Mouse (Mus musculus) spleen, embryonic (tissue): ENCODE measurements around the gene Ankfy1.
"Not testable (repeated sequence)": the region's sequence is repeated elsewhere in the genome, so short reads cannot be mapped to it uniquely, and the experiment has no call there.

Experiments used
- CTCF ChIA-PET: fragments of 350-600 bp; sonication (Branson Sonifier 250); formaldehyde crosslinking; loops from one replicate; lab custom pipeline; 2022; lab: Charles Lee

The Ankfy1 gene

DNA sequence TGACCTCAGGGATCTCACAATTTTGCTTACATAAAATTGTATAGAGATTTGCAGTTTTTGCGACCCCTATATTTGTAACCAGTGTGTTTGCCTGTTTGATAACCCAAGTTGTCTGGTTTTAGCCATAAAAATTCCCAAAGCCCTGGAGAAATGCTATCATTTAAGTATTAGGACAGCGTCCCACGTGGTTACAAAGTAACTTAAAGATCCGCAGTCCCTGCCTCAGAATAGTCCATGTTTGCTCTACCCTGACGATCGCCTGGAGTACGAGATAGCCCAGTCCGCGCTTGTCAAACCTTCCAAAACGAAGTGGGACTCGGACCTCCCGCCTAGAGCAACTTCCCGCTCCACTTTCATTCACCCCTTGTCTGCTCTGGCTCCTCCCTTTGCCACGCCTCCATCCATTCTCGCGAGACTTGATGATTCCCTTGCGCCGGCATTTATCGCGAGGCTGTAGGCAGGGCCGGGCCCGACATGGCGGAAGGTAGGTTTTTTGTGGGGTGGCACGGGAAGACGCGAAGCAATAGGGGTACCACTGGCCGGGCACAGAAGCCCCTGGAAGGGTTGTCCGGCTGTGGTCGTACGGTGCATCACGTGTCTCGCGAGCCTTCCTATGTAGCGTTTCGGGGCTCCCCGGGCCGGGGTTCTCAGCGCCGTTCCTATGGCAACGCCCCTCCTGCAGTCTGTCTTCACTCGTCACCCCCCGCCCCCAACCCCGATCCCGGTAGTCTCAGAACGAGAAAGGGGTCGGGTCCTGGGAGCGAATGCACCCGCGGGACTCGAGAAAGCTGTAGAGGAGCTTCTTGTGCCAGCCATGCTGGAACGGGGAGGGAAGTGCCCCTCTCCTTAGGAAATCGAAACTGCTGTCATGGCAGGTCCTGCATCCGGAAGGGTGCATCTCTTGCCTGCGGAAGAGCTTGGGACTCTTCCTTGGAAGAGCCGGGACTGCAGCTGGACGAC, at the start of gene Ankfy1:
Ankfy1 (plus strand) TSS at position 456 of the 960 bp plus-strand sequence.
- CTCF ChIA-PET: no interaction called here

DNA sequence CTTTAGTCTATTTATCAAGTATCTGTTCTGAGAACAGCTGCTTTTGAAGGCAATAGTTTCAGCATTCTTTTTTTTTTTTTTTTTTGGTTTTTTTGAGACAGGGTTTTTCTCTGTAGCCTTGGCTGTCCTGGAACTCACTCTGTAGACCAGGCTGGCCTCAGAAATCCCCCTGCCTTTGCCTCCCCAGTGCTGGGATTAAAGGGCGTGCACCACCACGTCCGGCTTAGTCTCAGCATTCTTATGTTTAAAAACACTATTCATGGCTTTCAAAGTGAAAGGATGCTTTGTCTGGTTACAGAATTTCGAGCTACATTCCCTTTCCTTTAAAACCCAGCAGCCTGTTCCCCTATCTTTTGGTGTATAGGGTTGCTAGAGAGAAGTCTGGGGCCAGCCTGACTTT, 47.1 kb upstream of the Ankfy1 start:
- CTCF ChIA-PET: interaction anchor here (0.6 kb wide), 1 partner anchor 442 kb away, joined by 6 read pairs; no protein-coding TSS in a partner anchor

DNA sequence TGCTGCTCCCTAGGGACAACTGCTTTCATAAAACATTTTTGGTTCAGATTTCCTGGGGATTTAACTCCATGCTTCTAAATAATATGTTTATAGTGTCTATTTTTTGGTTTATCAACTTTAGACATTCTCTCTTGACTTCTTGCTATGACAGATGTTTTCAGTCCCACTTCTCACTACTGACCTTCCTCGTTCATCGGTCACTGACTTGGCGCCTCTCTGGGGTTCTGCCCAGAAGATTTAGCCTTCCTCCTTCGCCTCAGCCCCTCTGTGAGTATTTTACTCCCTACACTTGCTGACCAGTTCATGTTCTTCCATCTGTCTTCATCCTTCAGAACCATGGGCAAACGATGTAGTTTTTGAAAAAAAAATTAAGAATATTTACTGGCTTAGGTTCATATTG, 44.4 kb upstream of the Ankfy1 start:
- CTCF ChIA-PET: no interaction called here

DNA sequence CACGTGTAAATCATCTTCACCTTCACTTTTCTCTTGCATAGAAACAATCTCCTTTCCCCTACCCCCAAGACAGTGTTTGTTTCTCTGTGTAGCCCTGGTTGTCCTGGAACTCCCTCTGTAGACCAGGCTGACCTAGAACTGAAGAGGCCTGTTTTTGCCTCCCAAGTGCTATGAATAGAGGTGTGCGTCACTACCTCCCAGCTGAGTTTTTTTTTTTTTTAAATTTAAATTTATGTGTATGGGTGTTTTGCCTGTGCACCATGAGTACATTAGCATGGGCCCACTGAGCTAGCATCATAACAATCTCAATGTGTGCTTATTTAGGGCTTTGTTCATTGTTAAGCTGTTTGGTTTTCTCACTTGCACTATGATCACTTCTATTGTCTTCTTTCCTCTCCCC, 39.5 kb upstream of the Ankfy1 start:
- CTCF ChIA-PET: no interaction called here

DNA sequence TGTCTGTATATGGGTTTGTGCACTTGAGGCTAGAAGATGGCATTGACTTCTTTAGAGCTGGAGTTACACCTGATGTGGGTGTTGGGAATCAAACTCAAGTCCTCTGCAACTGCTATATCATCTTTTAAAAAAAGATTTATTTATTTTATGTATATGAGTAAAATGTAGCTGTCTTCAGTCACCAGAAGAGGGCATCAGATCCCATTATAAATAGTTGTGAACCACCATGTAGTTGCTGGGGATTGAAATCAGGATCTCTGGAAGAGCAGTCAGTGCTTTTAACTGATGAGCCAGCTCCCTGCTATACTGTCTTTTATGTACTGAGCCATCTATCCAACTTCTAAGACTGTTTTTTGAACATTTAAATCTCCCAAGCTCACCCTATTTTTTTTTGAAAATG, 29.9 kb upstream of the Ankfy1 start:
- CTCF ChIA-PET: no interaction called here

DNA sequence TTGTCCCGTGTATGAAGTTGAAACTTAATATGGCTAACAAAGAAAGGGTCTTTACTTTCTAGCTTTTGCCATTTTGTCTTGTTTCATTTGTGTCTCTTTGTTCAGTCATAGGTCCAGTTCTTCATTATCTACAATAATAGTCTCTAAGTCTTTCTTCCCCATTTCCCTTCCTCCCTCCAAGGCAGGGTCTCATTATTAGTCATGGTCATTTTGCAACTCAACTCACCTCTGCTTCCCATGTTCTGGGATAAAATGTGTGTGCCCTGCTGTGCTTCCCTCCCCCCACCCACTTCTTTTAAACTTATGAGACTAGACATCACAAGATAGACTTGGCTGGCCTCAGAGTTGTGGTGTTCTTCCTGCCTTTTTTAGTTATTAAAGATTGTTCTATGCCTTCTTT, 29.4 kb upstream of the Ankfy1 start:
- CTCF ChIA-PET: no interaction called here

DNA sequence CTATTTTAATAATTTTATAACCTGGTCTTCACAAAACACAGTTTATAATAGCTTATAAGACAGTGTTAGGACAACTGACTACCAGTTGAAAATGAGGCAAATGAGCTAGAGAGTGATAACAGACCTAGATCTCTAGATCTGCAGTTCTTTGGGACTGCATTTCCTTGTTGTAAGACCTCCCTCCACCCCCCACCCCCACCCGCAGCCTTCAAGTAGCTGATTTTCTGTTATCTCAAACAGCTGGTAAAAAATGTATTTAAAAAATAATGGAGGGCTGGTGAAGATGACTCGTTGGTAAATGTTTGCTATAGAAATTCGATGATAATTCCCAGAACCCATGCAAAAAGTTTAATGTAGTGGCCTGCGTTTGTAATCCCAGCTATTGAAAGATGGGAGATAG, 25.2 kb upstream of the Ankfy1 start:
- CTCF ChIA-PET: no interaction called here

DNA sequence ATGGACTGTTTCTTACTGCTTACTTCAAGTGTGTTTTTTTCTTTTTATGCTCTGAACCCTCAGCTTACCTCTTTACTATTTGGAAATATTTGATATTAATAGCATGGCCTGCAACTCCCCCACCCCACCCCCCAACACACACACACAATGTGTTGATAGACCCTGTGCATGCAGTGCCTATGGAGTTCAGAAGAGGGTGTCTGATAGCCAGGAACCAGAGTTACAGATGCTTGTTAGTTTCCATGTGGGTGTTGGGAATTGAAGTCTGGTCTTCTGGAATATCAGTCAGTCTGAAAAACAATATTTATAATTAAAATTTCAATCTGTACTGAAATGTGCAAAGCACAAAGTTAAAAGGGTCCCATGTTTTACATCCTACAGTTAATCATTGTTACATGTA, 19.2 kb upstream of the Ankfy1 start:
- CTCF ChIA-PET: no interaction called here

DNA sequence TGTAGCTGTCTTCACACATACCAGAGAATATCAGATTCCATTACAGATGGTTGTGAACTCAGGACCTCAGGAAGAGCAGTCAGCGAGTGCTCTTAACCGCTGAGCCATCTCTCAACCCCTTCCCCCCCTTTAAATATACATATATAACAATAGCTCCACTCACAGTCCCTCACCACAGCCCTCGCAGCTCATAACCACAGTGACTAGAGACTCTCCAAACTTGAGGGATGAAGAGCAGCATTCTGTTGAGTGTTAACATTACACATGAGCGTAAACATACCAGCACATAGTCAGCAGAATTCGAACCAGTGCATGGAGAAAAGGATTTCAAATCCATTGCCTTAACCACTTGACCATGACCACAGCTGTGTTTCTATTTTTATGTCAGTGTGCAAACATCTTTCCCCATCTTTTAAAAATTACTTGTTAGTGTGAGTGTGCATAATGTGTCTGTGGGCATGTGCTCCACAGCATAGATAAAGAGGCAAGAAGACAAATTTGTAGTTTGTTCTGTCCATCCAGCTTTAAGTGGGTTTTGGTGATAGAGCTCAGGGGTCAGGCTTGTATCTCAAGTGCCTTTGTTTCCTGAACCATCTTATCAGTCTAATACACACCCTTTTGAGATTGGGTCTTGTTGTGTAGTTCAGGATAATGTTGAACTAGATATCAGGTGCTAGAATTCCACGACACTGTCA, 18.4 kb upstream of the Ankfy1 start:
- CTCF ChIA-PET: interaction anchor here (0.7 kb wide), 1 partner anchor 45 kb away, joined by 9 read pairs; no protein-coding TSS in a partner anchor

DNA sequence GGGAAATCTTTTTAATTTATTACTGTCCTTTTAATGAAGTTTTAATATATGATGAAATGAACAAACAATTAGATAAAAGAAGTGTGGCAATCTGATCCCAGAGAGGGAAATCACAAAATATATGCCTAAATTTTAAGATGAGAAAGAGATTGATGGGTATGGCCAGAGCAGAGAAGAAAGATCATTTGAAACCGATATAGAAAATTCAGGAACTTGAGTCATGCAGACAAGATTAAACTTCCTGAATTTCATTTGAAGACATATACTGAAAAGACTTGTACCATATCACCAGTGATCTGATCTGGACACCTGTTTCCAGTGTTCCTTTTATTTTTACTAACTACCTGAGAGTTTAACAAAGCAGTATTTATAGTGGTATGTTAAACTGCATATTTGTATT, 17.4 kb upstream of the Ankfy1 start:
- CTCF ChIA-PET: no interaction called here

DNA sequence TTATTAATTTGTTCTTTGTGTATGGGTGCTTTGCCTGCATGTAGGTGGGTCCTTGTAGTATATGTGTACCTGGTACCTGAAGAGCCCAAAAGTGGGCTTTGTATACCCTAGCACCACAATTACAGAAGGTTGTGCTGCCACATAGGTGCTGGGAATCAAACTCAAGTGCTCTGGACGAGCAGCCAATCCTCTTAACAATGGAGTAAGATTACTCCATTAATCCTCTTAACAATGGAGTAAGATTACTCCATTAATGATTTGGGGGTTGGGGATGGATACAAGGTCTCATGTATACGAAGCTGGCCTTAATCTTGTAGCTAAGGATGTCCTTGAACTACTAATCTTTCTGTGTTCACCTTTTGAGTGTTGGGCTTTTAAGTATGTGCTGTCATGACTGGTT, 14.5 kb upstream of the Ankfy1 start:
- CTCF ChIA-PET: no interaction called here

DNA sequence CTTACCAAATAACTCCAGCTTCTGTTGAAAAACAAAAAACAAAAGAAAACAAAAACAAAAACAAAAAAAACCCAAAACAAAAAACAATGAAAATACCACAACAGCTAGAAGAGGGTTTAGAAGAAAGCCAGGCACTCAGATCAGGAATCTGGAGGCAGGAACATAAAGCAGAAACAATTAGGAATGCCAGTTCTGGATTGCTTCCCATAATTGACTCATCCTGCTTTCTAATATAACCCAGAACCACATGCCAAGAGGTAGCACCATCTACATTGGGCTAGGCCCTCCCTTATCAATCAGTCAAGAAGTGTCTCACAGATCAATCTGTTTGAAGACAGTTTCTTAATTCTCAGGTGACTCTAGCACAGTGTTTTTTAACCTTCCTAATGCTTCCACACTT, 9.1 kb upstream of the Ankfy1 start:
- CTCF ChIA-PET: no interaction called here

DNA sequence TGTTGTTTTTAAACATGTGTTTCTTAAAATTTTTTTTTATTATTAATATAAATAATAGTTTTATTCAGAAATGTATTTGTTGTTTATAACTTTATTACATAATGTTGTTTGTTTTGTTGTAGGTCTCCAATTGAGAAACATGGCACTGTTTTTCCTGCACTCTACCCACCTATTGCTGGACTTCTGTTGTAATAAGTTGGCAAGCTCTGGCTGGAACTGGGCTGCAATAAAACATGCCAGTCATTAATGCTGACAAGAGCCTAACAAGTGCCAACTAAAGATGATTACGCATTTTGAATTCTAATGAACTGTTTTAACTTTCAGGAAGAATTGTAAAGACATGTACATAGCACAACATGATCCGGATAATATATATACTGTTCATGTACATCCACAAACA, 6.4 kb upstream of the Ankfy1 start:
- CTCF ChIA-PET: no interaction called here

DNA sequence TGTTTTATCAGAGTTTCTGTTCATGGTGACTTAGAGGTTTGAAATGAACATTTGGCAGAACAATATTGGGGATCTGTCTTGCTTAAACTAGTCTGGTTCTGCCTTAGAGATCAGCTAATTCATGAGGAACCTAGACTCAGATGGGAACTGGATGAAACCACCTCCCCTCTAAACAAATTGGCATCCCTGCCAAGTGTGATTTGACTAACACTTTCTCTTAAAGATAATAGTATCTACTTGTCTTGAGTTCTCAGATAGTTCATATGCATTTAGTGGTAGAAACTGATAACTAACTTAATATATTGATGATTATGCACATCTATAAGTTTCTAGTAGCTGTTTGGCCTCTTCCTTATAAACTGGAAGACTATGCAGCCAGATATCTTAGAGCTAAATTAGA, 3.1 kb upstream of the Ankfy1 start:
- CTCF ChIA-PET: no interaction called here

DNA sequence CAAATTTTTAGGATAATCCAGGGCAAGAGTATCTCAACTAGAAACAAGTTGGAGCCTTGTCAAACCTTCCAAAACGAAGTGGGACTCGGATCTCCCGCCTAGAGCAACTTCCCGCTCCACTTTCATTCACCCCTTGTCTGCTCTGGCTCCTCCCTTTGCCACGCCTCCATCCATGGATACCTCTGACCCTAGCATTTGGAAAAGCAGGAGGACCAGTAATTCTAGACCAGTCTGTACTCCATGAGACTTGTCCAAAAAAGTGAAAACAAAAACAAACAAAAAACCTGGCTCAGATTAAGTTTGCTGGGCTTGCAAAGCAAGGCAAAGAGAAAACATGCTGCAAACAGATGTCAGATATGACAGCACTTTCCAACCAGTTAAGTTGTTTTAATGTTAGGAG, 1.6 kb upstream of the Ankfy1 start:
- CTCF ChIA-PET: no interaction called here

DNA sequence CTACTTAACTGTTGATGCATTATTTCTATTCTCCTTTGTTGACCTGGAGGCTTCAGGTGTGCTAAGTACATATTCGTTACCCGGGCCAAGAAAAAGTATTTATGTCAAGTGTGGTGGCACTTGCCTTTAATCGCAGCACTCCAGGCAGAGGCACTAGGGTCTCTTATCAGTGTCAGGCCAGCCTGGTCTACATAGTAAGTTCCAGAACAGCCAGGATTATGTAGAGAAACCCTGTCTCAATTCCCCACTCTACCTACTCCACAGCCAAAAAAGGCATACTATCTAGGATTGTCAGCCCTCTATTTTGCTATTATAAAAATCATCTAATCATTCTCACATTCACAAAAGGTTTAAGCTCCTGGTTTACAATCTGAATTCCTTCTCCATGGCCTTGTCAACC, 691 bp upstream of the Ankfy1 start:
- CTCF ChIA-PET: interaction anchor here (0.6 kb wide), 1 partner anchor 9 kb away, joined by 3 read pairs; no protein-coding TSS in a partner anchor

DNA sequence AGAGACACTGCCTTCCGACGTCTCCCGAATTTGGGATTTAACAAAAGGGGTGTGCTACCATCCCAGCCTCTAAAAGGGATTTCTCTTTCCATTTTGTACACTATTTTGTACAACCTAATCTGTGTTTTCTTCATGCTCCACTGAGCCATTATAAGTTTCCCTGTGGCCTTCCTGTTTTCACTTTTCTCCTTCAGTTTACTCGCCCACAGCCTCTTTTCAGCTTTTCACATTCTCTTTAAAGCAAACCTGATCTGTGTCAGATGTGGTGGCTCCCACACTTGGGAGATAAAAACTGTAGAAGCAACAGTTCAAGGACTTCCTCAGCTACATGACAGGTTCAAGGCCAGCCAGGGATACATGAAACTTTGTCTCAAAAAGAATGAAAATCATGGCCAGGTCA, 2.5 kb downstream of the Ankfy1 start:
- CTCF ChIA-PET: no interaction called here

DNA sequence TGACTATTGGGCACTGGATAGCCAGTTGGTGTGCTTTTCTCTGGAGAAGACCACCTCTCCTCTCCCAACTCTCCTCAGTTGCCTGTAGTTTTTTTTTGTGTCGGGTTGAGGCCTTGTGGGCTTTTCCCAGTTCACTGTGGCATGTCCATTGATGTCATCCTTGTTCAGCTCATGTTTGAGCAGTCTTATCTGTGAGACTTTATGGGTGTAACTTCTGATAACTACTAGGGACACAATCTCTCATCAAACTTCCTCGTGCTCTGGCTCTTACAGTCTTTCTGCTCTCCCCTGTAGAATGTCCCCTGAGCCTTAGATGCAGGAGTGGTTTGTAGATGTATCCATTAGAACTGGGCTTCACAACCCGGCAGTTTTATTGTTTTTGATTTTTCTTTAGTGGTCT, 5.2 kb downstream of the Ankfy1 start:
- CTCF ChIA-PET: no interaction called here

DNA sequence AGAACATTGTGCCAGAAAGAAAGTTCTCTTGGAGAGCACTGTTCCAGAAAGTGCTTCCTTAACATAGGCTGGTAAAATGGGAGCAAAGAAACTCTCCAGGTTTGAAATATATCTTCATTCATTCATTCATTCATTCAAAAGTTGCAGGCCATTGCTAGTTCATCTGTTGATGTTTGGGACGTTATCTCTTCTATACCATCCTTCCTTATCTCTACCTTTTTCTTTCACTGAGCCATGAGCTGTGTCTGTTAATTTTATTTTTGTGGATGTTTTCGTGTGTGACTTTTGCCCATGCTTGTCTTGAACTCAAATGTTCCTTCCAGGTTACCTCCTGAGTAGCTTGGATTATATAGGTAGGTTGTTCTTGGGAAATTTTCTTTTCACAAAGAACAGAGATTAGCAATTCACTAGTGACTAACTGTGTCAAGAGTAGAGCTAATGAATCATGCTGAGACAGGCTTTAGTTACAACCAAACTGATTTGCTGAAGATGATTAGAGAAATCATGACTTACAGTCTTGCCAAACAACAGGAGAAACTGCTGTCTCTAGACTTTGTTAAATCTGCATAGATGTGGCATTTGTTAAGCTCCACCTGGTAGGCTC, 6.7 kb downstream of the Ankfy1 start:
- CTCF ChIA-PET: interaction anchor here (0.7 kb wide), 1 partner anchor 25 kb away, joined by 7 read pairs; no protein-coding TSS in a partner anchor

DNA sequence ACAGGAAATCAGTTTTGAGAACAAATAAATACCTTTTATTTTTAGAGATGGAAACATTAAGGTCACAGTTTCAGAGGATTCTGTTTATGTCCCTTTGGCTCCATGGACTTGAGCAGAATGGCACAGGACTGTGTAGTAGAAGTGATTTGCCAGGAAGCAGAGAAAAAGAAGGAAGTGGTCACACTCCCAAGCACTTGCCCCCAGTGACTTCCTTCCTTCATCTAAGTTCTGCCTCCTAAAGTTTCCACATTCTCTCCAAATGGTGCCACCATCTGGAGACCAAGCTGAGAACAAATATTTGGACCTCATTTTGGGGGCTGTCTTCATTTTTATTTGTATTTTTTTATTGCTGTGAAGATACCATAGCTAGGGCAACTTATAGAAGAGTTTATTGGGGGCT, 7.5 kb downstream of the Ankfy1 start:
- CTCF ChIA-PET: no interaction called here

DNA sequence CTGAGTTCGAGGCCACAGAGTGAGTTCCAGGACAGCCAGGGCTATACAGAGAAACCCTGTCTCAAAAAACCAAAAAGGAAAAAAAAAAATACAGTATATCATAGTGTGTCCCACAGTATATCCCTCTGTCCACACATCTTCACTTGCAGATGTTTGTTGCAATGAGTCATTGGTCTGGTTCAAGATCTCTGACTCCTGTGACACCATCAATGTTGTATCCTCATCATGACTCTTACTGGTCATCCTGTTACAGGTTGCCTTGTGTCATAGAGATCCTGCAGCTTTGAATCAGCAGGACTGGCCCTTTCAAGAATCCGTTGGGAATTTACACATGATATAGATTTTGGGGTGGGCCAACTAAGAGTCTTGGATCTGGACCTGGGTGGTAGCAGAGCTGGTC, 15.3 kb downstream of the Ankfy1 start:
- CTCF ChIA-PET: not testable (repeated sequence)

DNA sequence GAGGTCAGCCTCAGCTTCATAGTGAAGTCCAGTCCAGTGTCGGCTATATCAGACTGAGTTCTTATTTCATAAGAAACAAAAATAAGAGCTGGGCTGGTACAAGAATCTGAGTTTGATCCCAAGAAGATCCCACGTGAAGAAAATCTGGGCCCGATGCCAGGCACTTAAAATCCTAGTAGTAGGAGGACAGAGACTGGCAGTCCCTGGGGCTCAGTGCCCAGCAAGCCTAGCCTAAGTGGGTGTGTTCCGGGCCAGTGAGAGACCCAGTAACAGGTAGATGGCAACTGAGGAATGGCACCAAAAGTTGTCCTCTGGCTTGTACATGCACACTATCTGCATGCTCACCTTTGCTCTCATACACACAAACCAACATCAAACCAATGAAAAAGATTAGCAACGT, 22.9 kb downstream of the Ankfy1 start:
- CTCF ChIA-PET: interaction anchor here (1.2 kb wide), 1 partner anchor 13 kb away, joined by 7 read pairs; no protein-coding TSS in a partner anchor
